Mouse (Mus musculus) liver, adult 2 months (tissue): ENCODE measurements at regions not wholly inside any gene's neighbourhood (a gene's known extent, or its start where the extent isn't known, plus 50 kb on each side); places are given as distances from the start of the nearest gene placed in this dataset.

ENCODE experiments used
- DNase-seq: peaks from one replicate; pipeline ENCODE4 v3.0.0-alpha.2; 2011; ENCODE audit warnings: low read depth, low spot score; ENCODE audit errors: extremely low read depth
- H3K27ac ChIP-seq: fragments of 200-500 bp; replicated peaks from 2 replicates; pipeline ENCODE4 v1.5.1; 2012; ENCODE audit warnings: low read depth, mild to moderate bottlenecking, control low read depth, inconsistent platforms, low read length; ENCODE audit not compliant: insufficient read depth
- H3K27me3 ChIP-seq: fragments of 200-500 bp; 2 replicates; pipeline ENCODE4 v1.6.1; 2012; ENCODE audit warnings: mild to moderate bottlenecking, moderate library complexity, low read length, inconsistent platforms; ENCODE audit not compliant: control insufficient read depth, insufficient read depth
- H3K36me3 ChIP-seq: fragments of 200-500 bp; 2 replicates; pipeline ENCODE4 v1.6.1; 2012; ENCODE audit warnings: low read length, inconsistent platforms; ENCODE audit not compliant: control insufficient read depth, insufficient read depth
- H3K4me1 ChIP-seq: fragments of 200-500 bp; 2 replicates; pipeline ENCODE4 v1.6.1; 2011; ENCODE audit warnings: low read length; ENCODE audit not compliant: control insufficient read depth, insufficient read depth
- H3K4me3 ChIP-seq: fragments of 200-500 bp; 2 replicates; pipeline ENCODE4 v1.5.1; 2011; ENCODE audit warnings: low read depth, mild to moderate bottlenecking, control low read depth, low read length, moderate library complexity; ENCODE audit not compliant: insufficient read depth
- H3K79me2 ChIP-seq: fragments of 200-500 bp; 2 replicates; pipeline ENCODE4 v1.6.1; 2012; ENCODE audit warnings: inconsistent platforms, mild to moderate bottlenecking, low read length, moderate library complexity; ENCODE audit not compliant: control insufficient read depth, insufficient read depth
- H3K9ac ChIP-seq: fragments of 200-500 bp; 2 replicates; pipeline ENCODE4 v1.6.1; 2012; ENCODE audit warnings: low read depth, mild to moderate bottlenecking, control low read depth, inconsistent platforms, low read length
- CTCF ChIP-seq: fragments of 200-500 bp; IDR thresholded peaks from 2 replicates; pipeline ENCODE4 v1.5.1; 2011; ENCODE audit warnings: low read depth, low read length, control low read depth
- POLR2A ChIP-seq: fragments of 200-500 bp; IDR thresholded peaks from 2 replicates; pipeline ENCODE4 v1.6.1; 2011; ENCODE audit warnings: low read length, control low read depth; ENCODE audit not compliant: insufficient read depth; ENCODE audit errors: extremely low read depth
- WGBS: fragments of 180-500 bp; shearing (Covaris S2); methylation state at CpG from one replicate; pipeline ENCODE4 v1.1.7; 2018; 5-methylcytosine and 5-hydroxymethylcytosine counted together

- Histone ChIP-seq H3K4me1 (no peaks in the 10 kb centered on the region), H3K4me3 (no peak overlapping the region), H3K27ac (no peak overlapping the region), H3K79me2 (no peaks in the 10 kb centered on the region), H3K27me3 (no peaks in the 10 kb centered on the region), H3K9ac (no peak overlapping the region), H3K36me3 (no peaks in the 10 kb centered on the region)
- 73% methylated on average over 4 of the region's 4 CpGs for WGBS
- TF ChIP-seq POLR2A (no peak), CTCF (no peak)
- DNase-seq, result peak; percentile 6
These were observed 296.4 kb downstream of the Gm16223 start for GRCm38 (mm10) chr5:42364116-42364515.

- Histone ChIP-seq H3K36me3 (no peaks in the 10 kb centered on the region), H3K27ac (no peak overlapping the region), H3K9ac (no peak overlapping the region), H3K4me3 (no peak overlapping the region), H3K4me1 (no peaks in the 10 kb centered on the region), H3K27me3 (no peaks in the 10 kb centered on the region; the same call in 1 of the 2 replicates), H3K79me2 (no peaks in the 10 kb centered on the region)
- no peak for TF ChIP-seq CTCF
- no peak for TF ChIP-seq POLR2A
- WGBS, result 67% methylated on average over 1 of the region's 1 CpGs
- DNase-seq, result no peak
These were observed 320.2 kb downstream of the Gm16223 start for GRCm38 (mm10) chr5:42387959-42388358.

- no peak for TF ChIP-seq POLR2A
- TF ChIP-seq CTCF, result no peak
- no peak overlapping the region for H3K27ac ChIP-seq
- H3K9ac ChIP-seq, result no peak overlapping the region
- no peaks in the 10 kb centered on the region for H3K79me2 ChIP-seq
- H3K4me3 ChIP-seq, result no peak overlapping the region
- H3K4me1 ChIP-seq, result no peaks in the 10 kb centered on the region
- no peak for DNase-seq
- no peaks in the 10 kb centered on the region for H3K36me3 ChIP-seq
- H3K27me3 ChIP-seq, result no peaks in the 10 kb centered on the region
These were observed 328.9 kb downstream of the Gm16223 start for GRCm38 (mm10) chr5:42396695-42397094.

- Histone ChIP-seq H3K27me3 (no peaks in the 10 kb centered on the region), H3K36me3 (no peaks in the 10 kb centered on the region), H3K4me3 (no peak overlapping the region), H3K79me2 (no peaks in the 10 kb centered on the region), H3K27ac (no peak overlapping the region), H3K4me1 (no peaks in the 10 kb centered on the region), H3K9ac (no peak overlapping the region)
- TF ChIP-seq POLR2A, result no peak
- no peak for TF ChIP-seq CTCF
- no peak for DNase-seq
These were observed 342.2 kb downstream of the Gm16223 start for GRCm38 (mm10) chr5:42409981-42410380.

GRCm38 (mm10) chr5:42412296-42412695 is 344.5 kb downstream of the Gm16223 start:
- H3K9ac ChIP-seq, result no peak overlapping the region
- H3K27ac ChIP-seq, result no peak overlapping the region
- H3K4me1 ChIP-seq, result no peaks in the 10 kb centered on the region
- DNase-seq, result peak; percentile 37
- H3K36me3 ChIP-seq, result no peaks in the 10 kb centered on the region
- no peak overlapping the region for H3K4me3 ChIP-seq
- TF ChIP-seq CTCF (peak; percentile 37), POLR2A (no peak)
- WGBS, result 10% methylated on average over 1 of the region's 1 CpGs
- no peaks in the 10 kb centered on the region for H3K79me2 ChIP-seq
- no peaks in the 10 kb centered on the region for H3K27me3 ChIP-seq

- H3K9ac ChIP-seq, result no peak overlapping the region
- H3K36me3 ChIP-seq, result no peaks in the 10 kb centered on the region
- no peaks in the 10 kb centered on the region for H3K27me3 ChIP-seq
- no peaks in the 10 kb centered on the region for H3K4me1 ChIP-seq
- WGBS, result 77% methylated on average over 3 of the region's 3 CpGs
- no peak overlapping the region for H3K27ac ChIP-seq
- TF ChIP-seq POLR2A (no peak), CTCF (no peak)
- no peak for DNase-seq
- H3K79me2 ChIP-seq, result no peaks in the 10 kb centered on the region
- H3K4me3 ChIP-seq, result no peak overlapping the region
These were observed 358.1 kb downstream of the Gm16223 start for GRCm38 (mm10) chr5:42425902-42426301.

- TF ChIP-seq CTCF (no peak), POLR2A (no peak)
- Histone ChIP-seq H3K9ac (no peak overlapping the region), H3K27me3 (no peaks in the 10 kb centered on the region), H3K36me3 (no peaks in the 10 kb centered on the region), H3K79me2 (no peaks in the 10 kb centered on the region), H3K4me3 (no peak overlapping the region), H3K4me1 (no peaks in the 10 kb centered on the region), H3K27ac (no peak overlapping the region)
- 83% methylated on average over 3 of the region's 3 CpGs for WGBS
- no peak for DNase-seq
These were observed 365.4 kb downstream of the Gm16223 start for GRCm38 (mm10) chr5:42433147-42433546.
